Mouse (Mus musculus): ENCODE measurements at regions not wholly inside any gene's neighbourhood (a gene's known extent, or its start where the extent isn't known, plus 50 kb on each side); places are given as distances from the start of the nearest gene placed in this dataset.

- DNase-seq (ENCODE audit: low read depth, low spot score) = no peak
Measured at GRCm38 (mm10) chr3:78901838-78902484, 384.4 kb downstream of the Rapgef2 start.

GRCm38 (mm10) chr3:78901016-78901837 is 385.1 kb downstream of the Rapgef2 start:
- DNase-seq (ENCODE audit: low read depth, low spot score) = no peak

- no peak for DNase-seq (ENCODE audit: low read depth, low spot score)
Measured at GRCm38 (mm10) chr3:78899446-78900230, 386.7 kb downstream of the Rapgef2 start.

- DNase-seq (ENCODE audit: low read depth, low spot score) = no peak
Measured at GRCm38 (mm10) chr3:78889326-78889725, 397.0 kb downstream of the Rapgef2 start.

GRCm38 (mm10) chr3:78884715-78885114 is 401.6 kb downstream of the Rapgef2 start:
- no peak for DNase-seq (ENCODE audit: low read depth, low spot score)

GRCm38 (mm10) chr3:78884029-78884428 is 402.3 kb downstream of the Rapgef2 start:
- no peak for DNase-seq (ENCODE audit: low read depth, low spot score)

- no peak for DNase-seq (ENCODE audit: low read depth, low spot score)
Measured at GRCm38 (mm10) chr3:78880072-78880471, 406.2 kb downstream of the Rapgef2 start.

GRCm38 (mm10) chr3:78877323-78877722 is 409.0 kb downstream of the Rapgef2 start:
- DNase-seq (ENCODE audit: low read depth, low spot score) = no peak

GRCm38 (mm10) chr3:78866896-78867295 is 419.4 kb downstream of the Rapgef2 start:
- DNase-seq (ENCODE audit: low read depth, low spot score) = no peak

- no peak for DNase-seq (ENCODE audit: low read depth, low spot score)
Measured at GRCm38 (mm10) chr3:78866083-78866726, 420.1 kb downstream of the Rapgef2 start.

- no peak for DNase-seq (ENCODE audit: low read depth, low spot score)
Measured at GRCm38 (mm10) chr3:78863005-78863404, 423.3 kb downstream of the Rapgef2 start.

GRCm38 (mm10) chr3:78846617-78847318 is 439.5 kb downstream of the Rapgef2 start:
- DNase-seq (ENCODE audit: low read depth, low spot score) = no peak

GRCm38 (mm10) chr3:78841173-78841572 is 445.1 kb downstream of the Rapgef2 start:
- DNase-seq (ENCODE audit: low read depth, low spot score) = no peak

GRCm38 (mm10) chr3:78836824-78837223 is 449.5 kb downstream of the Rapgef2 start:
- DNase-seq (ENCODE audit: low read depth, low spot score) = no peak

- no peak for DNase-seq (ENCODE audit: low read depth, low spot score)
Measured at GRCm38 (mm10) chr3:78825505-78825904, 460.8 kb downstream of the Rapgef2 start.

- no peak for DNase-seq (ENCODE audit: low read depth, low spot score)
Measured at GRCm38 (mm10) chr3:78812425-78812824, 473.9 kb downstream of the Rapgef2 start.

- no peak for DNase-seq (ENCODE audit: low read depth, low spot score)
Measured at GRCm38 (mm10) chr3:78810431-78811152, 475.7 kb downstream of the Rapgef2 start.

- DNase-seq (ENCODE audit: low read depth, low spot score) = no peak
Measured at GRCm38 (mm10) chr3:78803176-78803575, 483.1 kb downstream of the Rapgef2 start.

- no peak for DNase-seq (ENCODE audit: low read depth, low spot score)
Measured at GRCm38 (mm10) chr3:78795951-78796455, 490.3 kb downstream of the Rapgef2 start.

- no peak for DNase-seq (ENCODE audit: low read depth, low spot score)
Measured at GRCm38 (mm10) chr3:78792440-78793057, 493.8 kb downstream of the Rapgef2 start.
